Mouse (Mus musculus) frontal cortex, adult 2 months (tissue): ENCODE data around the gene Efna5. TPM values are rescaled to one million over a fixed set of nuclear protein-coding genes. Genes with fewer than 3 reads are reported as not detected.
A peak's percentile ranks its signal among the peaks of the same experiment; 100 is the strongest.

Experiments
- DNase-seq, 2 experiments: peaks; one replicate each; pipeline ENCODE4 v3.0.0; 2022; ENCODE audit warnings: low spot score in 1 of 2; ENCODE audit errors: extremely low spot score in 1 of 2
- polyA plus RNA-seq: library from polyadenylated mRNA; depleted of rRNA; stranded (reverse); fragments of >200 nt; gene quantifications from 2 replicates; pipeline ENCODE4 v1.2.3, GENCODE M21; 2012; rRNA removed

The Efna5 gene
- 8.7 and 9.3 TPM in 2 replicates for polyA plus RNA-seq

GRCm38 (mm10) chr17:62881176-62881790 lies at the start of gene Efna5:
TSS of gene Efna5 (minus strand) at chr17:62881317.
- peak in 1 of 2 experiments; percentile 49 for DNase-seq

- no peak for DNase-seq
Observed at GRCm38 (mm10) chr17:62915304-62915703, 34.2 kb upstream of the Efna5 start.

- DNase-seq = no peak
Observed at GRCm38 (mm10) chr17:62905692-62906445, 24.8 kb upstream of the Efna5 start.

GRCm38 (mm10) chr17:62899066-62899465 lies 17.9 kb upstream of the Efna5 start:
- DNase-seq = no peak

- peak in 1 of 2 experiments; percentile 39 for DNase-seq
Observed at GRCm38 (mm10) chr17:62889991-62890390, 8.9 kb upstream of the Efna5 start.

- peak; percentile 57 to 90 for DNase-seq
Observed at GRCm38 (mm10) chr17:62884129-62884506, 3.0 kb upstream of the Efna5 start.

- DNase-seq = peak in 1 of 2 experiments; percentile 38
Observed at GRCm38 (mm10) chr17:62883476-62884128, 2.5 kb upstream of the Efna5 start.

GRCm38 (mm10) chr17:62882726-62883475 lies 1.8 kb upstream of the Efna5 start:
- DNase-seq = peak; percentile 49 to 78

- peak in 1 of 2 experiments; percentile 39 for DNase-seq
Observed at GRCm38 (mm10) chr17:62881791-62882725, 941 bp upstream of the Efna5 start.

- peak in 1 of 2 experiments; percentile 32 for DNase-seq
Observed at GRCm38 (mm10) chr17:62880311-62881175, 574 bp downstream of the Efna5 start.

GRCm38 (mm10) chr17:62879526-62880310 lies 1.4 kb downstream of the Efna5 start:
- peak in 1 of 2 experiments; percentile 29 for DNase-seq

GRCm38 (mm10) chr17:62875727-62876126 lies 5.4 kb downstream of the Efna5 start:
- DNase-seq = no peak

- DNase-seq = no peak
Observed at GRCm38 (mm10) chr17:62871928-62872327, 9.2 kb downstream of the Efna5 start.

- no peak for DNase-seq
Observed at GRCm38 (mm10) chr17:62871191-62871590, 9.9 kb downstream of the Efna5 start.

- no peak for DNase-seq
Observed at GRCm38 (mm10) chr17:62870446-62870845, 10.7 kb downstream of the Efna5 start.

GRCm38 (mm10) chr17:62864966-62865365 lies 16.2 kb downstream of the Efna5 start:
- no peak for DNase-seq

GRCm38 (mm10) chr17:62863004-62863403 lies 18.1 kb downstream of the Efna5 start:
- DNase-seq = no peak
